Mouse (Mus musculus): Measurements from ENCODE around the gene Scgb2b26. TPM values are rescaled to one million over a fixed set of nuclear protein-coding genes. Genes with fewer than 3 reads are reported as not detected.
"Not testable (repeated sequence)": the region's sequence is repeated elsewhere in the genome, so short reads cannot be mapped to it uniquely, and the experiment has no call there.

The Scgb2b26 gene
- polyA plus RNA-seq (2012; rRNA removed), result not detected in 2 replicates

- DNase-seq (ENCODE audit: low spot score), result no peak
Observed at GRCm38 (mm10) chr7:33944940-33945339, at the start of gene Scgb2b26. Scgb2b26 (minus strand) TSS chr7:33945040.

DNA sequence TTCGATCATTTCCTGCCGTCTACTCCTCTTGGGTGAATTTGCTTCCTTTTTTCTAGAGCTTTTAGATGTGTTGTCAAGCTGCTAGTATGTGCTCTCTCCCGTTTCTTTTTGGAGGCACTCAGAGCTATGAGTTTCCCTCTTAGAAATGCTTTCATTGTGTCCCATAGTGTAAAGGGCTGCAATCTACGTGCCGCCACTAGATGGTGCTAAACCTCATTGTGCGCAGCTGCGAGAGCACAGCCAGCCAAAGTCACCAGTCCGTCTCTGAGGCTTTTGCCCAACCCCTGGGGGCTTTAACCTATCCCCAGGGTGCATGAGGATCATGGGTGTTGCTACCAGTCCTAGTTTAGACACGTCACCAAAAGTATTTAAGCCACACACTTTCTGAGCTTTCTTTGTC, 37.4 kb upstream of the Scgb2b26 start:
- not testable (repeated sequence) for DNase-seq (ENCODE audit: low spot score)

DNA sequence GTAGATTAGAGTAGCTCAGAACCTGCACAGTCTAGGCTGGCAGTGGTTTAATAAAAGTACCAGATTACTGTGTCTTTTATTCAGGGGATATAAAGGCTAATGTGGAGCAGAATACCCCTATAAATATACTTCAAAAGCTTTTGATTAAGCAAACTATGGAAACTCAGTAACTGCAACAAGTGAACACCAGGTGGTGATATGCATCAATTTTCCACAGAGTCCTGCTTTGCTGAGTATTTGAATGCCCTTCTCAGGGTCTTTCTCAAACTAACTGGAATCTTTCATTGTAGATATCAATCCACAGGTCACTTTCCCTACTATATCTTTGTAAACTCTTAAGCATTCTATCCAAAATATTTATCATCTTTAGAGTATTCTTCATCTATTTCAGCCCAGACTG, 41.9 kb downstream of the Scgb2b26 start:
- no peak for DNase-seq (ENCODE audit: low spot score)

DNA sequence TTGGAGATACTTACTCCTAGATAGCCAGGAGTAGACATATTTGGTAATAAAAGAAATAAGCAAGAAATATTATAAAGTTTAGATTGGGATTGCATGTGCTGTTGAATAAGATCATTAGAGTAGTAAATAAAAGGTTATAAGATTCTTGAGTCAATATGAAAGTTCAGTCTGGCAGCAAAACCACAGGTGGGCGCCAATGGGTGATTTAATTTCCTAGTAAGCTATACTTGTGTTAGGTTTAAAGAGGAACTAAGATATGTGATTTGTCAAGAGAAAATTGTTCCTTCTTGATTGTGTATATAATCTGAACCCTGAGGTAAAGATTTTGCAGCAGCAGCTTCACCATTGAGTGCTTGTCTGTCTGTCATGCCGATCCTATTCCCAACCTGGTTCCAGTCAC, 44.0 kb downstream of the Scgb2b26 start:
- no peak for DNase-seq (ENCODE audit: low spot score)

- no peak for DNase-seq (ENCODE audit: low spot score)
Observed at GRCm38 (mm10) chr7:33900007-33900406, 44.8 kb downstream of the Scgb2b26 start.

Other genes with a start within 250 kb of the Scgb2b26 start
- gene Scgb2b24, start 205.7 kb downstream of the Scgb2b26 start, polyA plus RNA-seq (2012; rRNA removed), result not detected in 2 replicates
- not detected in 2 replicates for gene Scgb1b24, start 201.2 kb downstream of the Scgb2b26 start, polyA plus RNA-seq (2012; rRNA removed)
- not detected in 2 replicates for gene Scgb2b27, start 68.9 kb upstream of the Scgb2b26 start, polyA plus RNA-seq (2012; rRNA removed)
- gene Scgb1b27, start 76.4 kb upstream of the Scgb2b26 start, polyA plus RNA-seq (2012; rRNA removed), result not detected in 2 replicates
- not detected in 2 replicates for gene Scgb1b30, start 150.4 kb upstream of the Scgb2b26 start, polyA plus RNA-seq (2012; rRNA removed)
- 23.0 and 23.3 TPM in 2 replicates for gene Wtip, start 188.2 kb upstream of the Scgb2b26 start, polyA plus RNA-seq (2012; rRNA removed)
- gene Uba2, start 224.6 kb upstream of the Scgb2b26 start, polyA plus RNA-seq (2012; rRNA removed), result 76.1 and 90.3 TPM in 2 replicates